Mouse (Mus musculus): ENCODE results near the gene Crtam. TPM values are rescaled to one million over a fixed set of nuclear protein-coding genes. Genes with fewer than 3 reads are reported as not detected.

The Crtam gene
- polyA plus RNA-seq, 1 experiment, result 0.14 TPM

GRCm38 (mm10) chr9:40983758-40984157, 20.7 kb downstream of the Crtam start:
- no peak overlapping the region for H3K4me2 ChIP-seq (ENCODE audit: low read depth)
- no peak overlapping the region for H3K4me3 ChIP-seq
- no peaks in the 10 kb centered on the region for H3K79me2 ChIP-seq (ENCODE audit: control insufficient read depth, insufficient read depth)
- H3K27me3 ChIP-seq (ENCODE audit: control insufficient read depth, insufficient read depth, insufficient read length), result peaks cover 5% of the 10 kb centered on the region
- no peak for TF ChIP-seq E2F4 (IDR thresholded peaks at IDR 0.05; ENCODE audit: insufficient read depth)
- no peak for TF ChIP-seq TCF3 (IDR thresholded peaks at IDR 0.05; ENCODE audit: insufficient read length, low read depth)
- no peak for TF ChIP-seq MYOD1 (IDR thresholded peaks at IDR 0.05; ENCODE audit: control insufficient read depth in 1 of 3, insufficient read length in 2 of 3, low read depth in 2 of 3)
- no peak for TF ChIP-seq CEBPB (IDR thresholded peaks at IDR 0.05; ENCODE audit: insufficient read depth, poor library complexity, severe bottlenecking)
- TF ChIP-seq MAX (IDR thresholded peaks at IDR 0.05; ENCODE audit: low read depth), result no peak
- no peak for TF ChIP-seq USF1 (IDR thresholded peaks at IDR 0.05; ENCODE audit: low read depth)
- TF ChIP-seq REST (IDR thresholded peaks at IDR 0.05; ENCODE audit: insufficient read depth, insufficient read length), result no peak
- no peak for TF ChIP-seq SRF (IDR thresholded peaks at IDR 0.05; ENCODE audit: control insufficient read depth, insufficient read length, low read depth)
- TF ChIP-seq POLR2AphosphoS2 (IDR thresholded peaks at IDR 0.05; ENCODE audit: insufficient read length, low read depth), result no peak
- no peak for TF ChIP-seq MYOG (IDR thresholded peaks at IDR 0.05; ENCODE audit: control insufficient read depth in 1 of 3, insufficient read depth in 1 of 3, insufficient read length in 2 of 3, low read depth in 2 of 3)
- no peak for TF ChIP-seq POLR2A (IDR thresholded peaks at IDR 0.05; ENCODE audit: insufficient read length, low read depth)
- TF ChIP-seq TCF12 (IDR thresholded peaks at IDR 0.05; ENCODE audit: insufficient read depth, poor library complexity, severe bottlenecking), result no peak
- no peak overlapping the region for H3ac ChIP-seq (ENCODE audit: control insufficient read depth, insufficient read length)
- no peaks in the 10 kb centered on the region for H3K36me3 ChIP-seq (ENCODE audit: control insufficient read depth, insufficient read depth)

- Histone ChIP-seq H3K79me2 (ENCODE audit: control insufficient read depth, insufficient read depth) (no peaks in the 10 kb centered on the region), H3K4me2 (ENCODE audit: low read depth) (no peak overlapping the region), H3K4me3 (no peak overlapping the region), H3K36me3 (ENCODE audit: control insufficient read depth, insufficient read depth) (no peaks in the 10 kb centered on the region), H3ac (ENCODE audit: control insufficient read depth, insufficient read length) (no peak overlapping the region), H3K27me3 (ENCODE audit: control insufficient read depth, insufficient read depth, insufficient read length) (no peaks in the 10 kb centered on the region)
- TF ChIP-seq MAX (IDR thresholded peaks at IDR 0.05; ENCODE audit: low read depth) (no peak), E2F4 (IDR thresholded peaks at IDR 0.05; ENCODE audit: insufficient read depth) (no peak), CEBPB (IDR thresholded peaks at IDR 0.05; ENCODE audit: insufficient read depth, poor library complexity, severe bottlenecking) (no peak), MYOD1 (IDR thresholded peaks at IDR 0.05; ENCODE audit: control insufficient read depth in 1 of 3, insufficient read length in 2 of 3, low read depth in 2 of 3) (no peak), TCF12 (IDR thresholded peaks at IDR 0.05; ENCODE audit: insufficient read depth, poor library complexity, severe bottlenecking) (no peak), MYOG (IDR thresholded peaks at IDR 0.05; ENCODE audit: control insufficient read depth in 1 of 3, insufficient read depth in 1 of 3, insufficient read length in 2 of 3, low read depth in 2 of 3) (no peak), SRF (IDR thresholded peaks at IDR 0.05; ENCODE audit: control insufficient read depth, insufficient read length, low read depth) (no peak)
Observed at GRCm38 (mm10) chr9:40982480-40982879, 21.9 kb downstream of the Crtam start.

GRCm38 (mm10) chr9:40974042-40974801, 30.2 kb downstream of the Crtam start:
- no peak overlapping the region for H3K4me2 ChIP-seq (ENCODE audit: low read depth)
- H3ac ChIP-seq (ENCODE audit: control insufficient read depth, insufficient read length), result no peak overlapping the region
- H3K36me3 ChIP-seq (ENCODE audit: control insufficient read depth, insufficient read depth), result no peaks in the 10 kb centered on the region
- no peaks in the 10 kb centered on the region for H3K79me2 ChIP-seq (ENCODE audit: control insufficient read depth, insufficient read depth)
- TF ChIP-seq CEBPB (IDR thresholded peaks at IDR 0.05; ENCODE audit: insufficient read depth, poor library complexity, severe bottlenecking) (no peak), MAX (IDR thresholded peaks at IDR 0.05; ENCODE audit: low read depth) (no peak), POLR2A (IDR thresholded peaks at IDR 0.05; ENCODE audit: insufficient read length, low read depth) (no peak), MYOG (IDR thresholded peaks at IDR 0.05; ENCODE audit: control insufficient read depth in 1 of 3, insufficient read depth in 1 of 3, insufficient read length in 2 of 3, low read depth in 2 of 3) (no peak)
- H3K27me3 ChIP-seq (ENCODE audit: control insufficient read depth, insufficient read depth, insufficient read length), result peaks cover 8% of the 10 kb centered on the region
- no peak overlapping the region for H3K4me3 ChIP-seq

GRCm38 (mm10) chr9:40964418-40964714, 40.1 kb downstream of the Crtam start:
- TF ChIP-seq USF1 (IDR thresholded peaks at IDR 0.05; ENCODE audit: low read depth) (no peak), POLR2A (IDR thresholded peaks at IDR 0.05; ENCODE audit: insufficient read length, low read depth) (no peak), MYOG (IDR thresholded peaks at IDR 0.05; ENCODE audit: control insufficient read depth in 1 of 3, insufficient read depth in 1 of 3, insufficient read length in 2 of 3, low read depth in 2 of 3) (no peak), REST (IDR thresholded peaks at IDR 0.05; ENCODE audit: insufficient read depth, insufficient read length) (no peak), MAX (IDR thresholded peaks at IDR 0.05; ENCODE audit: low read depth) (no peak), TCF12 (IDR thresholded peaks at IDR 0.05; ENCODE audit: insufficient read depth, poor library complexity, severe bottlenecking) (no peak)
- Histone ChIP-seq H3K36me3 (ENCODE audit: control insufficient read depth, insufficient read depth) (no peaks in the 10 kb centered on the region), H3K27me3 (ENCODE audit: control insufficient read depth, insufficient read depth, insufficient read length) (peaks cover 31% of the 10 kb centered on the region), H3K4me2 (ENCODE audit: low read depth) (no peak overlapping the region), H3K79me2 (ENCODE audit: control insufficient read depth, insufficient read depth) (no peaks in the 10 kb centered on the region), H3K4me3 (no peak overlapping the region), H3ac (ENCODE audit: control insufficient read depth, insufficient read length) (no peak overlapping the region)

GRCm38 (mm10) chr9:40963586-40964417, 40.6 kb downstream of the Crtam start, which contains the start of gene Jhy:
Gene Jhy (minus strand): TSS chr9:40964118.
- no peaks in the 10 kb centered on the region for H3K36me3 ChIP-seq (ENCODE audit: control insufficient read depth, insufficient read depth)
- H3ac ChIP-seq (ENCODE audit: control insufficient read depth, insufficient read length), result no peak within 1 kb of the TSS
- no peaks in the 10 kb centered on the region for H3K79me2 ChIP-seq (ENCODE audit: control insufficient read depth, insufficient read depth)
- no peak within 1 kb of the TSS for H3K4me2 ChIP-seq (ENCODE audit: low read depth)
- peaks cover 31% of the 10 kb centered on the region for H3K27me3 ChIP-seq (ENCODE audit: control insufficient read depth, insufficient read depth, insufficient read length)
- no peak within 1 kb of the TSS for H3K4me3 ChIP-seq
- TF ChIP-seq TCF3 (IDR thresholded peaks at IDR 0.05; ENCODE audit: insufficient read length, low read depth) (no peak), REST (IDR thresholded peaks at IDR 0.05; ENCODE audit: insufficient read depth, insufficient read length) (no peak), MYOD1 (IDR thresholded peaks at IDR 0.05; ENCODE audit: control insufficient read depth in 1 of 3, insufficient read length in 2 of 3, low read depth in 2 of 3) (no peak), SRF (IDR thresholded peaks at IDR 0.05; ENCODE audit: control insufficient read depth, insufficient read length, low read depth) (no peak), POLR2AphosphoS2 (IDR thresholded peaks at IDR 0.05; ENCODE audit: insufficient read length, low read depth) (no peak), E2F4 (IDR thresholded peaks at IDR 0.05; ENCODE audit: insufficient read depth) (no peak), POLR2A (IDR thresholded peaks at IDR 0.05; ENCODE audit: insufficient read length, low read depth) (no peak), MYOG (IDR thresholded peaks at IDR 0.05; ENCODE audit: control insufficient read depth in 1 of 3, insufficient read depth in 1 of 3, insufficient read length in 2 of 3, low read depth in 2 of 3) (no peak), USF1 (IDR thresholded peaks at IDR 0.05; ENCODE audit: low read depth) (no peak)
